Mouse (Mus musculus): ENCODE data around the gene Sec61a1.

GRCm38 (mm10) chr6:88523451-88523850, 4.7 kb upstream of the Sec61a1 start:
- TF ChIP-seq POLR2A (IDR thresholded peaks at IDR 0.05; ENCODE audit: low read depth, low read length) (no peak), CTCF (conservative IDR thresholded peaks at IDR 0.05; ENCODE audit: insufficient read depth, insufficient read length, low read depth, low read length) (no peak)
